Mouse (Mus musculus): ENCODE measurements around the gene B430218F22Rik.
"Not testable (repeated sequence)": the region's sequence is repeated elsewhere in the genome, so short reads cannot be mapped to it uniquely, and the experiment has no call there.

The B430218F22Rik gene
- long read RNA-seq, experiment 1: 0 reads
- long read RNA-seq, experiment 2: 0 reads

GRCm38 (mm10) chr13:118386511-118387447 lies at the start of gene B430218F22Rik, which contains the start of gene Mrps30:
Gene B430218F22Rik, plus strand, starts transcription at chr13:118386630.
Gene Mrps30, minus strand, starts transcription at chr13:118387252.
- intact Hi-C loops (cut with DNase I): no loop called here

GRCm38 (mm10) chr13:118350257-118350656 lies 36.2 kb upstream of the B430218F22Rik start:
- intact Hi-C loops (cut with DNase I): loop anchor here (10.0 kb wide), 1 partner anchor 1015 kb away; no protein-coding TSS in a partner anchor

GRCm38 (mm10) chr13:118350870-118351269 lies 35.6 kb upstream of the B430218F22Rik start:
- intact Hi-C loops (cut with DNase I): loop anchor here (10.0 kb wide), 1 partner anchor 1016 kb away; no protein-coding TSS in a partner anchor

- intact Hi-C loops (cut with DNase I): no loop called here
Observed at GRCm38 (mm10) chr13:118363342-118363741, 23.1 kb upstream of the B430218F22Rik start.

GRCm38 (mm10) chr13:118365774-118366173 lies 20.7 kb upstream of the B430218F22Rik start:
- intact Hi-C loops (cut with DNase I): no loop called here

GRCm38 (mm10) chr13:118372871-118373270 lies 13.6 kb upstream of the B430218F22Rik start:
- intact Hi-C loops (cut with DNase I): no loop called here

- intact Hi-C loops (cut with DNase I): no loop called here
Observed at GRCm38 (mm10) chr13:118379155-118379554, 7.3 kb upstream of the B430218F22Rik start.

GRCm38 (mm10) chr13:118380381-118380780 lies 6.0 kb upstream of the B430218F22Rik start:
- intact Hi-C loops (cut with DNase I): no loop called here

GRCm38 (mm10) chr13:118387448-118387801 lies 995 bp downstream of the B430218F22Rik start:
- intact Hi-C loops (cut with DNase I): not testable (repeated sequence)

GRCm38 (mm10) chr13:118395803-118396202 lies 9.4 kb downstream of the B430218F22Rik start:
- intact Hi-C loops (cut with DNase I): no loop called here

- intact Hi-C loops (cut with DNase I): no loop called here
Observed at GRCm38 (mm10) chr13:118400340-118400739, 13.9 kb downstream of the B430218F22Rik start.

- intact Hi-C loops (cut with DNase I): loop anchor here (2.0 kb wide), 1 partner anchor 191 kb away; no protein-coding TSS in a partner anchor
Observed at GRCm38 (mm10) chr13:118403544-118403943, 17.1 kb downstream of the B430218F22Rik start.

GRCm38 (mm10) chr13:118411297-118411992 lies 25.0 kb downstream of the B430218F22Rik start:
- intact Hi-C loops (cut with DNase I): no loop called here

GRCm38 (mm10) chr13:118418163-118418562 lies 31.7 kb downstream of the B430218F22Rik start:
- intact Hi-C loops (cut with DNase I): no loop called here

GRCm38 (mm10) chr13:118420408-118420807 lies 34.0 kb downstream of the B430218F22Rik start:
- intact Hi-C loops (cut with DNase I): no loop called here

- intact Hi-C loops (cut with DNase I): no loop called here
Observed at GRCm38 (mm10) chr13:118420847-118421246, 34.4 kb downstream of the B430218F22Rik start.
